Mouse (Mus musculus): ENCODE measurements at regions not wholly inside any gene's neighbourhood (a gene's known extent, or its start where the extent isn't known, plus 50 kb on each side); places are given as distances from the start of the nearest gene placed in this dataset.
"Not testable (repeated sequence)": the region's sequence is repeated elsewhere in the genome, so short reads cannot be mapped to it uniquely, and the experiment has no call there.

DNA sequence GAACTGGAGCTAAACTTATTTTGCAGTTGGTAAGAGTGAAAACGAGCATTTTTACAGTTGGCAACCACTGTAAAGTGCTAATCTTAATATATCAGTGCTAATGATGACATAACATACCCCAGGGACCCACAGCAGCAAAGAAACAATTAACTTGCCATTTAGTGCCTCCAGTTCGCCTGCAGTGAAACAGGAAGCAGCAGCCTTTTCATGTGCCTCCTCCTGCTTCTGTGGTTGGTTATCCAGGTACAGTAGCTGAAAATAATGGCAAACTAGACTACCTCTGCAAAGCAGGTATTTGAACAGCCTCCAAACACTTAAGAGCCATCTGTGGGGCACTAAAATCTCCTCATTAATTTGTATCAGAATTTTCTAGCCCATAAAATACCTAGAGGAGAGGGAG is 584.8 kb upstream of the Pfkp start:
- Histone ChIP-seq H3K9me3 (replicated peaks; ENCODE audit: control insufficient read depth, insufficient read depth, low read length, poor library complexity, severe bottlenecking) (no peaks in the 10 kb centered on the region), H3K4me3 (ENCODE audit: low read depth, low read length) (no peak overlapping the region)
- TF ChIP-seq POLR2A (IDR thresholded peaks at IDR 0.05; ENCODE audit: insufficient read depth, low read length) = no peak
- no peak for TF ChIP-seq CTCF (IDR thresholded peaks at IDR 0.05; ENCODE audit: low read depth, low read length)
- no peak for TF ChIP-seq EP300 (IDR thresholded peaks at IDR 0.05; ENCODE audit: insufficient read depth, low read depth, low read length)

DNA sequence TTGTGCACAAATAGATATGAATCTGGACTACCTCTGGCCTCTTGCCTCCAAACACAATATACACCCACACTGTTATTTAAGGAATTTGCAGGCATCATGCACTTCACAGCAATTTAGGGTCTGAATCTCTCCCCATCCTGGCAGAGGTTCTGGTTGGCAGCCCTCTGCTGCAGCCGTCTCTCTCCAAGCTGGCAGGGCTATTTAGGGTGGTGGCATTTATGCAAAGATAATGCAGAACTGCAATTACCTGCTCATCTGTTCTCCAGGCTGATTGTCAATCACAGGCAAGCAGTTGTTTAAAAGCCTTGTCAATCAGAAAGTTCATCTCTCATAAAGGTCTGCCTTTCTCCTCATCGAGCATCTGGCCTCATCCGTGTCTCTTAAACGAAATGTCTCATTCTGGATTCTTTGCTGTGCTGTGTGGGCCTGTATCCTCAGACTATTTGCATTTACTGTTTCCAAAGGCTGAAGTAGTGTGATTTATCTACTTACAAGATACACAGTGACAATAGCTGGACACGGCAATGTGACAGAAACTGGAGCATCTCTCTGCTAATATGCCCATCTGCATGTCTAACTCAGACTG is 558.1 kb upstream of the Pfkp start:
- Histone ChIP-seq H3K4me3 (ENCODE audit: low read depth, low read length) (no peak overlapping the region), H3K9ac (ENCODE audit: low read depth, poor library complexity, severe bottlenecking) (no peak overlapping the region), H3K36me3 (ENCODE audit: control insufficient read depth, insufficient read depth, low read length, poor library complexity, severe bottlenecking) (no peaks in the 10 kb centered on the region), H3K27ac (ENCODE audit: insufficient read depth, low read length) (no peak overlapping the region), H3K27me3 (ENCODE audit: control insufficient read depth, insufficient read depth, low read length, poor library complexity, severe bottlenecking) (no peaks in the 10 kb centered on the region), H3K9me3 (replicated peaks; ENCODE audit: control insufficient read depth, insufficient read depth, low read length, poor library complexity, severe bottlenecking) (no peaks in the 10 kb centered on the region), H3K4me1 (ENCODE audit: control insufficient read depth, insufficient read depth, low read length) (no peaks in the 10 kb centered on the region)
- no peak for TF ChIP-seq CTCF (IDR thresholded peaks at IDR 0.05; ENCODE audit: low read depth, low read length)
- TF ChIP-seq EP300 (IDR thresholded peaks at IDR 0.05; ENCODE audit: insufficient read depth, low read depth, low read length) = no peak
- TF ChIP-seq POLR2A (IDR thresholded peaks at IDR 0.05; ENCODE audit: insufficient read depth, low read length) = no peak

More for the DNA sequence above, 584.8 kb upstream of the Pfkp start:
- no peak overlapping the region for H3K27ac ChIP-seq (ENCODE audit: insufficient read depth, low read length)
- no peaks in the 10 kb centered on the region for H3K36me3 ChIP-seq (ENCODE audit: control insufficient read depth, insufficient read depth, low read length, poor library complexity, severe bottlenecking)
- no peak overlapping the region for H3K9ac ChIP-seq (ENCODE audit: low read depth, poor library complexity, severe bottlenecking)
- H3K4me1 ChIP-seq (ENCODE audit: control insufficient read depth, insufficient read depth, low read length) = no peaks in the 10 kb centered on the region
- H3K27me3 ChIP-seq (ENCODE audit: control insufficient read depth, insufficient read depth, low read length, poor library complexity, severe bottlenecking) = no peaks in the 10 kb centered on the region; the same call in 1 of the 2 replicates

DNA sequence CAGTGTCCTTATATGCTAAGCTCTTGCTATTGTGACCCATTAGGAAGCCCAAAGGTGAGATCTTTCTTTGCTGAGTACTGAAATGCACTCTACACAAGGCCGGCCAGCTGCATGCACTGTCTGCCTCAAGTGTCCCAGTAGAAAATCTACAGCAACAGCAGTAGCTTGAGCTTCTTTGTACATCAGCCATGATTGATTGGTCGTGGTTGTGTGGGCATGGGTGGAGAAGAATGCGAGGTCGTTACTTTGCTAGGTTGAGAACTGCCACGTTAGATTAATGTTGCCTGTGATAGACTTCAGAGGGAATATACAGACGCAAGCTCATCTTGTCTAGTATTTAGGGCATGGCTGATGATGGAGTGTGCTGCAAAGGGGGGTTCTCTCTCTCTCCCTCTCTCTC is 547.4 kb upstream of the Pfkp start:
- no peak overlapping the region for H3K27ac ChIP-seq (ENCODE audit: insufficient read depth, low read length)
- H3K36me3 ChIP-seq (ENCODE audit: control insufficient read depth, insufficient read depth, low read length, poor library complexity, severe bottlenecking) = no peaks in the 10 kb centered on the region
- H3K27me3 ChIP-seq (ENCODE audit: control insufficient read depth, insufficient read depth, low read length, poor library complexity, severe bottlenecking) = no peaks in the 10 kb centered on the region
- H3K4me3 ChIP-seq (ENCODE audit: low read depth, low read length) = no peak overlapping the region
- TF ChIP-seq POLR2A (IDR thresholded peaks at IDR 0.05; ENCODE audit: insufficient read depth, low read length) = no peak
- TF ChIP-seq CTCF (IDR thresholded peaks at IDR 0.05; ENCODE audit: low read depth, low read length) = no peak
- TF ChIP-seq EP300 (IDR thresholded peaks at IDR 0.05; ENCODE audit: insufficient read depth, low read depth, low read length) = no peak
- H3K9ac ChIP-seq (ENCODE audit: low read depth, poor library complexity, severe bottlenecking) = no peak overlapping the region
- no peaks in the 10 kb centered on the region for H3K9me3 ChIP-seq (replicated peaks; ENCODE audit: control insufficient read depth, insufficient read depth, low read length, poor library complexity, severe bottlenecking)
- H3K4me1 ChIP-seq (ENCODE audit: control insufficient read depth, insufficient read depth, low read length) = no peaks in the 10 kb centered on the region

DNA sequence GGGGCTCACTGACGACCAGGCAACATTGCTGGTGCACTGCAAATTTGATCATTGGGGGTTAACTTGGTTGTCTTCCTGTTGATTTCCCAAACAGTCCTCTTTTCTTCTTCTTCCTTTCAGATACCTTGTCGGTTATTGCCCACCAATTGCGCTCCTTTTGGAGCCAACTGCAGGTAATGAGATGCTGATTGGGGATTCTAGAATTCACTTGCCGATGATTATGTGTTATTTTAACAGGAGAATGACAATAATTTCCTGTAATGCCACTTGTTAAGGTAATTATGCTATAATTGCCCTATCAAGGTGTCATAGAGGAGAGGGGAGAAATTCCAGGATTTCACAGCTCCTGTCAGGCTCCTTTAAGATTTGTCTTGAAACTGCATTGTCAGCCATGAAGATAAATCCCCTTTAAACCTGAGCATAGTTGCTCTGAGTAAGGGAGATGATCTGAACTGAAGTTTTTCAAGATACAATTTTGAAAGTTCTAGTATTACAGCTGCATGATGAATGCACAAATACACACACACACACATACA is 533.7 kb upstream of the Pfkp start:
- no peaks in the 10 kb centered on the region for H3K27me3 ChIP-seq (ENCODE audit: control insufficient read depth, insufficient read depth, low read length, poor library complexity, severe bottlenecking)
- H3K4me1 ChIP-seq (ENCODE audit: control insufficient read depth, insufficient read depth, low read length) = no peaks in the 10 kb centered on the region

DNA sequence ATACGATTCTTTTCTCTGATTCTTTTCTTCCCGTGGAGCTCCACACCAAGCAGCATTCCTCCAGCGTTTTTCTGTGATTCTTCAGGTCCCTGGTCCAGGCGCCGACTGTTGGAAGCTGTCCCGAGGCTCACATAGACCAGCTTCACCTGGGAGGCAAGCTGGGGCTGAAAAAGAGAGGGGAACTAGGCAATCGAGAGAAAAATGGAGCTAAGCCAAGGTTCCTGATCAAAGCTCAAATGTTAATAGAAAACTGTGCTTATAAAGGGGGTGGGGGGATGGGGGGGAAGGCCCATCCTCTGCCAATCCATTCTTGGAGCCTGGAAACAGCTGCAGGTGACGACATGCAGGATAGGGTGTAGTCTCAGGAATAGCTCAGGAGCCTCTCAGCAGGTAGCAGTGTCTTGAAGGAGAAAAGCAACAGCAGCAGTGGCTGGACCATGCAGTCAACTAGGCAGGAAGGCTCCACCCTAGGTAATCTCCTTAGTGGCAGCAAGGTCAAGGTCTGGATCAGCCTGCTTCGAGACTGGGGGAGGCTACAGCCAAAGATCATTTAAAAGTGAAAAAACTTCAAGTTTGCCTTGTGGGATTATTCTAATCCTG is 527.1 kb upstream of the Pfkp start:
- Histone ChIP-seq H3K27me3 (ENCODE audit: control insufficient read depth, insufficient read depth, low read length, poor library complexity, severe bottlenecking) (no peaks in the 10 kb centered on the region), H3K9me3 (replicated peaks; ENCODE audit: control insufficient read depth, insufficient read depth, low read length, poor library complexity, severe bottlenecking) (peaks cover 29% of the 10 kb centered on the region), H3K27ac (ENCODE audit: insufficient read depth, low read length) (peak overlapping the region; percentile 3; the same call in 1 of the 2 replicates), H3K4me3 (ENCODE audit: low read depth, low read length) (no peak overlapping the region), H3K36me3 (ENCODE audit: control insufficient read depth, insufficient read depth, low read length, poor library complexity, severe bottlenecking) (no peaks in the 10 kb centered on the region), H3K4me1 (ENCODE audit: control insufficient read depth, insufficient read depth, low read length) (no peaks in the 10 kb centered on the region), H3K9ac (ENCODE audit: low read depth, poor library complexity, severe bottlenecking) (no peak overlapping the region)
- TF ChIP-seq POLR2A (IDR thresholded peaks at IDR 0.05; ENCODE audit: insufficient read depth, low read length) = no peak
- 0 out of 2 replicates have a peak, but pooled peaks have one; percentile 21 for TF ChIP-seq EP300 (IDR thresholded peaks at IDR 0.05; ENCODE audit: insufficient read depth, low read depth, low read length)
- no peak for TF ChIP-seq CTCF (IDR thresholded peaks at IDR 0.05; ENCODE audit: low read depth, low read length)

More for the DNA sequence above, 533.7 kb upstream of the Pfkp start:
- no peak overlapping the region for H3K9ac ChIP-seq (ENCODE audit: low read depth, poor library complexity, severe bottlenecking)
- TF ChIP-seq EP300 (IDR thresholded peaks at IDR 0.05; ENCODE audit: insufficient read depth, low read depth, low read length) (no peak), POLR2A (IDR thresholded peaks at IDR 0.05; ENCODE audit: insufficient read depth, low read length) (no peak), CTCF (IDR thresholded peaks at IDR 0.05; ENCODE audit: low read depth, low read length) (no peak)
- H3K4me3 ChIP-seq (ENCODE audit: low read depth, low read length) = no peak overlapping the region
- H3K9me3 ChIP-seq (replicated peaks; ENCODE audit: control insufficient read depth, insufficient read depth, low read length, poor library complexity, severe bottlenecking) = 0 out of 2 replicates have a peak, but pooled peaks cover 2% of the 10 kb centered on the region
- H3K27ac ChIP-seq (ENCODE audit: insufficient read depth, low read length) = no peak overlapping the region
- H3K36me3 ChIP-seq (ENCODE audit: control insufficient read depth, insufficient read depth, low read length, poor library complexity, severe bottlenecking) = no peaks in the 10 kb centered on the region

DNA sequence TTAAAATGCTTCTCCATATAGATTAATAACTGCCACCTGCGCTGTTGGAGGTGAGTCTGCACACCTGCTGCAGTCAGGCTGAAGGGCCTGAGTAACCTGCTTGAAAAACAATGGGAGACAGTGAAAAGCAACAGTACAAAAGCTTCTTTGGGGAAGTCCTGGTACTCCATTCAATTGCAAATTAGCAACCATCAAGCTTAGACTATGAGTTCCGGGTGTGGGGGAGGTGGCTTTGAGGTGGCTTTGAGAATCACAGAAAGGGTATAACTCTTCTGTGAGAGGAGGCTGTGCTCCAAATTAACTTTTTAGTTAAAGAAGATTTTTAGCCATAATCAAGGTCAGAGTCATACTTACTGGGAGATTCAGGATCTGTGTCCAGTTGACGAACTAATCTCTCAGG is 521.5 kb upstream of the Pfkp start:
- H3K9ac ChIP-seq (ENCODE audit: low read depth, poor library complexity, severe bottlenecking); H3K4me1 ChIP-seq (ENCODE audit: control insufficient read depth, insufficient read depth, low read length); H3K27me3 ChIP-seq (ENCODE audit: control insufficient read depth, insufficient read depth, low read length, poor library complexity, severe bottlenecking); H3K4me3 ChIP-seq (ENCODE audit: low read depth, low read length); H3K36me3 ChIP-seq (ENCODE audit: control insufficient read depth, insufficient read depth, low read length, poor library complexity, severe bottlenecking): not testable (repeated sequence)
- 0 out of 2 replicates have a peak, but pooled peaks have one; percentile 46 for TF ChIP-seq EP300 (IDR thresholded peaks at IDR 0.05; ENCODE audit: insufficient read depth, low read depth, low read length)
- H3K27ac ChIP-seq (ENCODE audit: insufficient read depth, low read length) = peak overlapping the region; percentile 99
- peaks cover 29% of the 10 kb centered on the region for H3K9me3 ChIP-seq (replicated peaks; ENCODE audit: control insufficient read depth, insufficient read depth, low read length, poor library complexity, severe bottlenecking)

All from ES-Bruce4 (cell line).